Mouse (Mus musculus) lung, embryonic 14.5 days (tissue): ENCODE results near the gene Cacnb1. TPM values are rescaled to one million over a fixed set of nuclear protein-coding genes. Genes with fewer than 3 reads are reported as not detected.

Experiments used
- ATAC-seq: fragments of 200-750 bp; cut with Nextera tagmentation; 2 replicates; pipeline ENCODE4 v1.8.0; 2017; ENCODE audit warnings: mild to moderate bottlenecking, moderate TSS enrichment, moderate library complexity; ENCODE audit not compliant: insufficient read depth
- DNase-seq: peaks from one replicate; pipeline ENCODE4 v3.0.0-alpha.2; 2015
- H3K27ac ChIP-seq: fragments of 300-500 bp; sonication (generic); 2 replicates; pipeline ENCODE4 v1.5.1; 2014; ENCODE audit warnings: low read depth, mild to moderate bottlenecking, moderate library complexity
- H3K27me3 ChIP-seq: fragments of 300-500 bp; sonication (generic); 2 replicates; pipeline ENCODE4 v1.6.1; 2014; ENCODE audit warnings: low read length, control low read depth; ENCODE audit not compliant: insufficient read depth
- H3K36me3 ChIP-seq: fragments of 300-500 bp; sonication (generic); 2 replicates; pipeline ENCODE4 v1.6.1; 2014; ENCODE audit warnings: control low read depth; ENCODE audit not compliant: insufficient read depth
- H3K4me1 ChIP-seq: fragments of 300-500 bp; sonication (generic); 2 replicates; pipeline ENCODE4 v1.6.1; 2014; ENCODE audit warnings: antibody characterized with exemption, control low read depth; ENCODE audit not compliant: insufficient read depth
- H3K4me2 ChIP-seq: fragments of 300-500 bp; sonication (generic); 2 replicates; pipeline ENCODE4 v1.6.1; 2014; ENCODE audit warnings: mild to moderate bottlenecking
- H3K4me3 ChIP-seq: fragments of 300-500 bp; sonication (generic); 2 replicates; pipeline ENCODE4 v1.5.1; 2014; ENCODE audit warnings: low read depth, low read length
- H3K9ac ChIP-seq: fragments of 300-500 bp; sonication (generic); 2 replicates; pipeline ENCODE4 v1.6.1; 2014
- H3K9me3 ChIP-seq: fragments of 300-500 bp; sonication (generic); 2 replicates; pipeline ENCODE4 v1.6.1; 2016; ENCODE audit warnings: low read depth, low read length, control low read depth
- CTCF ChIP-seq: IDR thresholded peaks from 2 replicates; pipeline ENCODE4 v1.5.1; 2016; ENCODE audit warnings: antibody characterized with exemption, low read depth
- WGBS: fragments of 180-500 bp; shearing (Covaris S2); extraction: QIAGEN DNeasy Blood & Tissue Kit; methylation state at CpG from one replicate; pipeline ENCODE4 v1.1.7; 2014; 5-methylcytosine and 5-hydroxymethylcytosine counted together
- microRNA-seq: library from miRNA; unstranded; fragments of <30 nt; microRNA quantifications from one replicate; pipeline ENCODE4, GENCODE M21; 2016; ENCODE audit warnings: borderline number of aligned reads
- polyA plus RNA-seq: library from polyadenylated mRNA; unstranded; fragments of >200 nt; fragmentation: Nextera tagmentation; extraction: Ambion mirVana; gene quantifications from 2 replicates; pipeline ENCODE4 v1.2.1, GENCODE M21; 2014

The Cacnb1 gene
- polyA plus RNA-seq, 1 experiment from 2014 or later: 5.5 TPM

- Histone ChIP-seq H3K9ac (no peak overlapping the region), H3K4me1 (0 out of 2 replicates have a peak, but pooled peaks cover 3% of the 10 kb centered on the region), H3K4me2 (no peak overlapping the region), H3K27me3 (no peaks in the 10 kb centered on the region), H3K9me3 (no peaks in the 10 kb centered on the region), H3K27ac (no peak overlapping the region), H3K4me3 (no peak overlapping the region), H3K36me3 (no peaks in the 10 kb centered on the region)
- TF ChIP-seq CTCF: no peak
- DNase-seq: no peak
- ATAC-seq: no peak
- WGBS: 73% methylated on average over 9 of the region's 9 CpGs
These were observed 67.5 kb downstream of the Cacnb1 start for GRCm38 (mm10) chr11:97955146-97955902.

GRCm38 (mm10) chr11:97954469-97955141, 68.2 kb downstream of the Cacnb1 start:
- Histone ChIP-seq H3K9me3 (no peaks in the 10 kb centered on the region), H3K4me2 (peak overlapping the region; percentile 23; the same call in 1 of the 2 replicates), H3K27me3 (no peaks in the 10 kb centered on the region), H3K36me3 (no peaks in the 10 kb centered on the region), H3K27ac (no peak overlapping the region), H3K4me3 (no peak overlapping the region), H3K4me1 (0 out of 2 replicates have a peak, but pooled peaks cover 3% of the 10 kb centered on the region), H3K9ac (no peak overlapping the region; the same call in 1 of the 2 replicates)
- ATAC-seq: no peak
- TF ChIP-seq CTCF: no peak
- peak; percentile 70 for DNase-seq
- 38% methylated on average over 14 of the region's 14 CpGs for WGBS

DNA sequence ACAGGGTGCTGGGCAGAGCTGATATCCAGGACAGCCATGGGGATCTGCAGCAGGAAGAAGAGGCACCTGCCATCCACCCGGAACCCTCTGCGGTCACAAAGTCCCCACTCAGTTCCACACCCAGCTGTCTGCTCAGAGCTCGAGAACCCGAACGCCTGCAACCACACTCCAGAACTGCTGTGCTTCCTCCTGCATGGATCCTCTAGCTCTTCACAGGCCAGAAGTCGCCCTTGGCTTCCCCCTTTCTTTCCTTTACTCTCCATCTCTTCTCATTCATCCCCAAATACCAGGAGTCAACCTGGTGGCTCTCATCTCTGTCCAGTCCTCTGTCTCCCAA, 68.9 kb downstream of the Cacnb1 start:
- H3K27ac ChIP-seq: no peak overlapping the region
- no peaks in the 10 kb centered on the region for H3K9me3 ChIP-seq
- DNase-seq: no peak
- 0 out of 2 replicates have a peak, but pooled peaks cover 3% of the 10 kb centered on the region for H3K4me1 ChIP-seq
- no peaks in the 10 kb centered on the region for H3K36me3 ChIP-seq
- no peak for ATAC-seq
- no peak overlapping the region for H3K4me3 ChIP-seq
- 77% methylated on average over 6 of the region's 6 CpGs for WGBS
- no peak for TF ChIP-seq CTCF
- H3K9ac ChIP-seq: no peak overlapping the region
- no peaks in the 10 kb centered on the region for H3K27me3 ChIP-seq
- H3K4me2 ChIP-seq: no peak overlapping the region

DNA sequence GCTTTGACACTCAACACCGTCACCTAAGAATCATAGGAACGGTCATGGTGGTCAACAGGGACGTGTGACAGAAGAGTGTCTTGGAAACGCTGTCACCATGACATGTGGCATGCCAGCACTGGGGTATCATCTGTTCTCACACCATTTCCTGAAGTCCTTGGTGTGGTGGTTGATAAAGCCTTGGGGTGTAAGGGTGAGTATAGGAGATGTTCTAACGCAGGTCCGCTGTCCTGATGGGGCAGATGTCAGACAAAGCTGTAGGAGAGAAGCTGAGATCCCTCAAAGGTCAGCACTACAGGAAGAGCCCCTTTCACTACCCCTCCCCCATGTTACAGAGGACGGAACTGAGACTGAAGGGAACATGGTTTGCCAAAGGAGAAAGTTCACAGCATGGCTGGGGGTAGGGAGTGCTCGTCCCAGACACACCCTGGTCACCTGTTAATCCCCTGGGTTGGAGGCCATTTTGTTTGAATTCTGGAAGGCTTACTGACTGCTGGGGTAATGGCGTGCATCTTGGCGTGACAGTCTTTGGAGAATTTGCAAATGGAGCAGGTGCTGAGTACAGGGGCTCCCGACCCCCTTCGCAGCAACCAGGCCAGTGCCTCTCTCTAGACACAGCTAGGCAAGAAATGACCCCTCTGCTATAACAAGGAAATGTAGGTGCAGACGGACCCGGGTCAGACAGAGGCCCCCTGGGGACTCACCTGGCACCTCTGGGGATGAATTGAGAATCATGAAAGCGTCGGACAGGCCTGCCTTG, 69.5 kb downstream of the Cacnb1 start:
- no peaks in the 10 kb centered on the region for H3K36me3 ChIP-seq
- no peak overlapping the region for H3K4me2 ChIP-seq
- no peaks in the 10 kb centered on the region for H3K27me3 ChIP-seq
- H3K4me1 ChIP-seq: 0 out of 2 replicates have a peak, but pooled peaks cover 3% of the 10 kb centered on the region
- no peak overlapping the region for H3K27ac ChIP-seq
- TF ChIP-seq CTCF: no peak
- DNase-seq: no peak
- no peak for ATAC-seq
- no peak overlapping the region for H3K9ac ChIP-seq
- 72% methylated on average over 16 of the region's 16 CpGs for WGBS
- no peaks in the 10 kb centered on the region for H3K9me3 ChIP-seq
- no peak overlapping the region for H3K4me3 ChIP-seq

- ATAC-seq (no peak), DNase-seq (no peak)
- Histone ChIP-seq H3K9me3 (no peaks in the 10 kb centered on the region), H3K27ac (no peak overlapping the region), H3K4me1 (0 out of 2 replicates have a peak, but pooled peaks cover 3% of the 10 kb centered on the region), H3K36me3 (no peaks in the 10 kb centered on the region), H3K9ac (no peak overlapping the region), H3K27me3 (no peaks in the 10 kb centered on the region), H3K4me2 (no peak overlapping the region), H3K4me3 (no peak overlapping the region)
- TF ChIP-seq CTCF: no peak
- 78% methylated on average over 1 of the region's 1 CpGs for WGBS
These were observed 70.3 kb downstream of the Cacnb1 start for GRCm38 (mm10) chr11:97952367-97953006.

Small RNA genes within 50 kb of the gene (microRNA-seq; reads per million reads assigned to microRNA genes)
- gene Gm27597: not detected

Other genes with a start within 250 kb of the Cacnb1 start
- gene 1700001P01Rik, start 247.1 kb downstream of the Cacnb1 start, polyA plus RNA-seq: 0.32 TPM in 1 of 2 replicates, not detected in the other
- gene Rpl23, start 240.6 kb downstream of the Cacnb1 start, polyA plus RNA-seq: 663 and 721 TPM in 2 replicates
- 110 and 123 TPM in 2 replicates for gene Lasp1, start 224.0 kb downstream of the Cacnb1 start, polyA plus RNA-seq
- gene B230217C12Rik, start 182.3 kb downstream of the Cacnb1 start, polyA plus RNA-seq: 6.1 and 6.8 TPM in 2 replicates
- gene Fbxo47, start 138.9 kb downstream of the Cacnb1 start, polyA plus RNA-seq: 0.84 and 0.85 TPM in 2 replicates
- 0.53 and 0.64 TPM in 2 replicates for gene Plxdc1, start 36.6 kb downstream of the Cacnb1 start, polyA plus RNA-seq
- 11.4 and 11.5 TPM in 2 replicates for gene Arl5c, start 26.9 kb downstream of the Cacnb1 start, polyA plus RNA-seq
- 1,155 and 1,171 TPM in 2 replicates for gene Rpl19, start 3.7 kb upstream of the Cacnb1 start, polyA plus RNA-seq
- gene Stac2, start 30.4 kb upstream of the Cacnb1 start, polyA plus RNA-seq: 0.05 and 0.14 TPM in 2 replicates
- gene Fbxl20, start 127.4 kb upstream of the Cacnb1 start, polyA plus RNA-seq: 9.6 and 17.3 TPM in 2 replicates
- 62.4 and 62.8 TPM in 2 replicates for gene Med1, start 170.3 kb upstream of the Cacnb1 start, polyA plus RNA-seq
- gene Cdk12, start 180.0 kb upstream of the Cacnb1 start, polyA plus RNA-seq: 14.6 and 16.6 TPM in 2 replicates